Mouse (Mus musculus): Measurements from ENCODE around the gene Ltbp4.

The Ltbp4 gene

DNA sequence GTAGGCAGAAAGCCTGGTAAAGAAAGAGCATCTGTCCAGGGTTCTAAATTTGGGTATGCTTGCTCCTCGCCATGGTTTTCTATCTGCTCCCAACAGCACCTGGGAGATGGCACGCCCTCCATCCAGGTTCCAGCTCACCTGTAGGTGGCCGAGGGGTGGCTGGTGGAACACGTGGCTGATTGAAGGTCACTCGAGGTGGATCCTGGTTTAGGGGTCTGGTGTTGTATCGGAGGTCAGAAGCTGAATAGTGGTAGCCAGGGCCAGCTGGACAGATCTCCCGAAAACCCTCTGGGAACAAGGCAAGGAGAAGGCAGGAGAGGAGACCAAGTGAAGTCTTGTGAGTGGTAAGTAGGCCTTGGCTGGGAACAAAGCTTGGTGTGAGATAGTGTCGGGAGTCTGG, 10.0 kb downstream of the Ltbp4 start:
- WGBS: 94% methylated on average over 8 of the region's 8 CpGs

DNA sequence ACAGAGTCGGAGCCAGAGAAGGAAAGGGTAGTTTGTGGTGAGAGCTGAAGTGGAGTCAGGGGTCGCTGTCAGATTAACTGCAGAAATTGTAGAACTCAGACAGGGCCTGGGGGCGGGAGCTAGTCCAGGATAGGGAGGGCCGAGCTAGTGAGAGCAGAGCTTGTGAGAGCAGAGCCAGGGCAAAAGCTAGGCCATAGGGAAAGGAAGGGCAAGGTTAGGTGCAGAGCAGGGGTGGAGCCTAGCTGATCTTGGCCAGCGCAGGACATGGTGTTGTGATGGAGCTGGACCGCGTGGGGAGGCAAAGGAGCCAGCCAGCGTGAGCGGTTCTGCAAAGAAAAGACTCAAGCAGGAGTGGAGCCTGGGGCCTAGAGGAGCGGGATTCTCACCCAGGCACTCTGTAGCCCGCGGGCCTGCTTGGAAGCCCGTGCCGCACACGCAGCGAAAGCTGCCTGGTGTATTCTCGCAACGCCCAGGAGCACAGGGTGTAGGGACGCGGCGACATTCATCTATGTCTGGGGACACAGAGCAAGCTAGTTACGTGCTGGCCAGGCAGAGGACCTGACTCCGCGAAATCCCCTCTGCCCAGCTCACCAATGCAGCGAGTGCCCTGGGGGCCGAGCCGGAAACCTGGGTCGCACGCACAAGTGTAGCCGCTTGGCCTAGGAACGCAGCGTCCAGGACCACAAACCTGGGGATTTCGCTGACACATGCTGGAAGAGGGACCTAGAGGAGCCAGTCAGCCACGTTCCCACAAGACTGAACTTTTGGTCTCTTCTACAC, 11.2 kb downstream of the Ltbp4 start:
- WGBS: 84% methylated on average over 34 of the region's 34 CpGs

DNA sequence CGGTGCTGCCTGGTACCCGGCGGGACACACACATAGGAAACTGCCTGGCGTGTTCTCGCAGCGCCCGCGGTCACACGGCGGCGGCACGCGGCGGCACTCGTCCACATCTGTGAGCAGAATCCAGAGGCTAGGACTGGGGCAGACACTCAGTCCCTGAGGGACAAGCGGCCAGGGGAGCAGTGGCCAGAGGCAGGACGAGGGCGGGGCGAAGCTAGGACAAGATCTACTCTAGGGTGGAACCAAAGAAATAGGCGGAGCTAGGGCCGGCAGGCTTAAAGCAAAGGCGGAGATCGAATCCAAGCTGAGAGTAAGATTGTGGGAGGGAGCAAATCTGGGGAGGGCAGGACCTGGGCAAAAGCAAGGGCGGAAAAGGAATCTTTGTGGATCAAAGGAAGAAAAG, 11.8 kb downstream of the Ltbp4 start:
- WGBS: 36% methylated on average over 24 of the region's 24 CpGs

GRCm38 (mm10) chr7:27324928-27325327, 12.6 kb downstream of the Ltbp4 start:
- 84% methylated on average over 19 of the region's 20 CpGs for WGBS

- over 99% methylated on average over 11 of the region's 11 CpGs for WGBS
These were observed 13.3 kb downstream of the Ltbp4 start for GRCm38 (mm10) chr7:27324161-27324560.

DNA sequence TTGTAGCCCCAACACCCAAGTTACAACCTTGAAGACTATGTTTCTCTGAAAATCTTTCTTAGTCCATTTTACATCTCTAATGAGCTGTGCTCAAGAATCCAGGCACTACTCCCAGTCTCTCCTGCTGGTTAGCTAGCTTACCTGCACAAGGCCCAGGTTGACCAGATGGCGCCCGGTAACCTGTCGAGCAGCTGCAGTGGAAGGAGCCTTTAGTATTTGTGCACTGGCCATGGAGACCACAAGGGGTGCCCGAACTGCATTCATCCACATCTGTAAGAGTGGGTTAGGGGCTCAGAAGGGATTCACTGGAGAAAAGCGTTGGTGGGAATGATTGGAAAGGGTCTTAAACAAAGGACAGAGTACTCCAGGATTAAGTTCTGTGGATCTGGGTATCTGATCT, 14.5 kb downstream of the Ltbp4 start:
- WGBS: 95% methylated on average over 5 of the region's 5 CpGs

- WGBS: 56% methylated on average over 13 of the region's 13 CpGs
These were observed 15.2 kb downstream of the Ltbp4 start for GRCm38 (mm10) chr7:27322291-27322690.

- WGBS: 92% methylated on average over 22 of the region's 22 CpGs
These were observed 18.1 kb downstream of the Ltbp4 start for GRCm38 (mm10) chr7:27319411-27319810.

GRCm38 (mm10) chr7:27315958-27316357, 21.5 kb downstream of the Ltbp4 start:
- 48% methylated on average over 7 of the region's 7 CpGs for WGBS

- WGBS: 94% methylated on average over 3 of the region's 3 CpGs
These were observed 23.1 kb downstream of the Ltbp4 start for GRCm38 (mm10) chr7:27314393-27314792.

- 93% methylated on average over 12 of the region's 12 CpGs for WGBS
These were observed 25.7 kb downstream of the Ltbp4 start for GRCm38 (mm10) chr7:27311651-27312284.

DNA sequence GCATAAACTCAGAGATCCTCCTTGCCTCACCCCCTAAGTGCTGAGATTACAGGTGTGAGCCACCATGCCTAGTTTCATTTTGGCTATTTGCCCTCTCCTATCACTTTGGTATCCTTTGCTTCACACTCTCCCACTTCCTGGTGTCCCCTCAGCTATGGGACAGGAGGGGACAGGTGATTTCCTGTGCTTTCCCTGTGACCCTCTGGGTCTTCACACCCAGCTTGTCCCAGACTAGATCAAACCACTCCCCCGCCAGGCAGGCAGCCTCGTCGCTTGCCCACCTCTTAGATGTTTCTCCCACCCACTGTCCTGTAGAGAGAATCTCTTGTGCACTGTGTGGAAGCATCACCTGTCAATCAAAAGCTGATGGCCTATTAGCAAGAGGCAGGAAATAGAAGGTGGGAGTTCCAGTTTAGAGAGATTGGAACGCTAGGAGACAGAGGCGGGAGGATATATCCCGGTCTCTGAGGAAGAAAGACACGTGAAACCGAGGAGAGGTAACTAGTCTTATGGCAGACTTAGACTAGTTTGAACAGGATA, 26.4 kb downstream of the Ltbp4 start:
- 65% methylated on average over 8 of the region's 8 CpGs for WGBS

DNA sequence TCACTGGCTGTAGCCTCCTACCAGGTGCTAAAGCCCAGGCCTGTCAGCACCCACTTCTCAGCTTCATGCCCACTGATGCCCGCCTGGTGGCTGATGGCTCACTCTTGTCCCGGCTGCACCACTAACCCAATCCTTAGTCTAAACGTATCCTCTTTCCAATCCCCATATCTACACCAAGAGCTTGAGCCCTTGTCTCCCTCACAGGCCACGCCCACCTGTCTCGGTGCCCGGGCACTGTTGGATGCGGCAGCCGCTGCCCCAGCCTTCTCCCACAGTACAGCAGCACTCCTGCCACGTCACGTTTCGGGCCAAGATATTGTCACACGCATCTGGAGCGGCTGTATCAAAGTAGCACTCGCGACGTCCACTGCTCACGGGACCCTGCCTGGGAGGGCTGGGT, 27.2 kb downstream of the Ltbp4 start:
- 31% methylated on average over 17 of the region's 17 CpGs for WGBS

GRCm38 (mm10) chr7:27309832-27310231, 27.7 kb downstream of the Ltbp4 start:
- 86% methylated on average over 3 of the region's 3 CpGs for WGBS

- 39% methylated on average over 28 of the region's 28 CpGs for WGBS
These were observed 28.5 kb downstream of the Ltbp4 start for GRCm38 (mm10) chr7:27308821-27309549.

GRCm38 (mm10) chr7:27307551-27307950, 29.9 kb downstream of the Ltbp4 start:
- WGBS: 70% methylated on average over 9 of the region's 9 CpGs

DNA sequence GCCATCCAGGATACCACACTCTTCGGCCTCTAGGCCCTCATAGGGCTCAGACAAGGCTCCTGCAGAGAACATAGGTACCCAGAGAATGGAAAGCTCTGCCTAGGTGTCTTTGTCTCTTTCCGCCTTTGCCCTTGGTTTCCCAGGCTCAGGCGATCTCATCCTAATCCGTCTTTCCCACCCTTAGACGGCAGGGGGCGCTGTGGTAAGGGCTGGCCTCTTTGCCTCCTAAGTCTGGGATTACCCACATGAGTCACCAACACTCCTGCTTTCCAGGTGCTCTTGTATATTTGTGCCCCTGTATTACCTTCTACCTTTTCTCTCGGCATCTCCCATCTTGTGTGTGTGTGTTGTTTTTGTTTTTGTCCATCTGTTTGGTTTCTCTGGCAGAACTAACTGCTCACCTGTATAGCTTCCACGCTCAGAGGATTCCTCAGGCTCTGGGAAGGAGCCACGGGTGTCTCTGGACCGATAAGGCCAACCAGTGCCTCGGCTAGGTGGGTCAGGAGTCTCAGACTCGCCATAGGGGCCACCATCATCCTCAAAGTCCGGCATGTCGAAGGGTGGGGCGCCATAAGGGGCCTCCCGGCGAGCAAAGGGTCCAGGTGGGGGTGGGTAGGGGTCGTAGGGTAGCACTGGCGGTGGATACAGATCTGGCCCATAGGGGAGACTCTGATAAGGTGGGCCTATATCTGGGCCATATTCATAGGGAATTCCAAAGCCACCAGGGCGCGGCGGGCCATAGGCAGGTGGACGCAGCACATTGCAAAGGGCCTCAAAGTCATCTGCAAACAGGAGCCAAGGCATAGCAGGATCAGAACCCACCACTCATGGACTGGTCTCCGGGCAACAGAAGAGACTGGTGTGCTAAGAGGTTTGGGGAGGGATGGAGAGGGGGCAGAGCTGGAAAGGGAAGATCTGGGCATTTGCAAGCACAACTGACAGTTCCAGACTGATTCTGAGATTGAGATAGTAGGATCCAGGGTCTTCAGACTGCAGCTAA, 31.0 kb downstream of the Ltbp4 start:
- 84% methylated on average over 24 of the region's 24 CpGs for WGBS

- 89% methylated on average over 17 of the region's 17 CpGs for WGBS
These were observed 32.3 kb downstream of the Ltbp4 start for GRCm38 (mm10) chr7:27305091-27305730.

- 8% methylated on average over 11 of the region's 11 CpGs for WGBS
These were observed 35.3 kb downstream of the Ltbp4 start for GRCm38 (mm10) chr7:27302172-27302571.

GRCm38 (mm10) chr7:27300801-27301200, 36.7 kb downstream of the Ltbp4 start:
- 37% methylated on average over 5 of the region's 5 CpGs for WGBS

DNA sequence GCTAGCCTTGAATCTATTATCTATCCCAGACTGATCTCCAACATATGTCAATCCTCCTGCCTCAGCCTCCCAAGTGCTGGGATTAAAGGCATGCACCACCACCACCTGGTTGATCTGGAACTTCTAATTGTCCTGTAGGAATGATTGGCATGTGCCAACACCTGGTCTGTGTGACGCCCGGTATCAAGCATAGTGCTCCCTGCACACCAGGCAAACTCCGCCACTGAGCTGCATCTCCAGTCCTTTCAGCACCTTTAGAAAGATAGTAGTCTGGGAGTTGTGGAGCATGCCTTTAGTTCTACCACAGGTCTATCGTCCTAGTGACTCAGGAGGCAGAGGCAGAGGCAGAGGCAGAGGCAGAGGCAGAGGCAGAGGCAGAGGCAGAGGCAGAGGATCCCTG, 37.1 kb downstream of the Ltbp4 start:
- 77% methylated on average over 4 of the region's 4 CpGs for WGBS

Data from cerebral cortex, adult 2 months (tissue).